Mouse (Mus musculus) A20 (cell line): ENCODE data around the gene Pea15a.
A peak's percentile ranks its signal among the peaks of the same experiment; 100 is the strongest.

Source experiments
- DNase-seq: peaks from one replicate; pipeline ENCODE4 v3.0.0-alpha.2; 2011; ENCODE audit warnings: low read depth, low spot score

Gene Pea15a

DNA sequence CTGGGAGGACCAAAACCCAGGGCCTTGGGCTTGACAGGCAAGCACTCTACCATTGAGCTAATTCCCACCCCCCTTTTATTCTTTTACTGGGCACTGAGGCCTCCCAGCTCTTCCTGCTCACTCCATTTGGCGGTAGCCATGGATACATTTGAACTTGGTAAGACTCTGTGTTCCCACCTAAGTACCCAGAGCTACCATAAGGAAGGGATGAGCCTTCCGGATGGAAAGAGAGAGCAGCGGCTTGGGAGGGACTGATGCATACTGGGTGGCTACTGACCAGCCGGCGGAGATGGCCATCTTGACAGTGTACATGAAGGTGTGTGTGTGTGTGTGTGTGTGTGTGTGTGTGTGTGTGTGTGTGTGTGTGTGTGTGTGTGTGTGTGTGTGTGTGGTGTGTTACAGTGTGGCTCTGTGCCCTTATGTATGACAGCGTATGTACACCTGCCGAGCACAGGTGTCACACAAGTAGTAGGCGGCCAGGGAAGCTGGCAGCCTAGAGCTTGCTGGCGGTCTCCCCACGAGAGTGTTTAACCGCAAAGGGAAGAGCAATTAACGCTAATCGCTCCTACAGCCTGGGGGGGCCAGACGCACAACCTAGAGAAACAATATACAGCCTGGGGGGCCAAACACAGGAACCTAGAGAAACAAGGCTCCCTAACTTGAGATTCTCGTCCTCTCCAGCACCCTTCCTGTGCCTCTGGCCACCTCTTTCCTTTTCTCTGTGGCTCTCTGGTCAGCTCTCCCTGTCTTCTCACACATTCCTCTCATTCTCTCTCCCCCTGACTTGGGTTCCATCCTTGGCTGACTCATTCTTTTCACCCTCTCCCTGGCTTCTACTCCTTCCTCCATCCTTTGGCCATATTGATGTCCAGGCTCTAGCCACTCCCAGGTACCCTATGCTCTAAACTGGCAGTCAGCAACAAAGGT lies 1.5 kb downstream of the Pea15a start:
- DNase-seq: no peak

DNA sequence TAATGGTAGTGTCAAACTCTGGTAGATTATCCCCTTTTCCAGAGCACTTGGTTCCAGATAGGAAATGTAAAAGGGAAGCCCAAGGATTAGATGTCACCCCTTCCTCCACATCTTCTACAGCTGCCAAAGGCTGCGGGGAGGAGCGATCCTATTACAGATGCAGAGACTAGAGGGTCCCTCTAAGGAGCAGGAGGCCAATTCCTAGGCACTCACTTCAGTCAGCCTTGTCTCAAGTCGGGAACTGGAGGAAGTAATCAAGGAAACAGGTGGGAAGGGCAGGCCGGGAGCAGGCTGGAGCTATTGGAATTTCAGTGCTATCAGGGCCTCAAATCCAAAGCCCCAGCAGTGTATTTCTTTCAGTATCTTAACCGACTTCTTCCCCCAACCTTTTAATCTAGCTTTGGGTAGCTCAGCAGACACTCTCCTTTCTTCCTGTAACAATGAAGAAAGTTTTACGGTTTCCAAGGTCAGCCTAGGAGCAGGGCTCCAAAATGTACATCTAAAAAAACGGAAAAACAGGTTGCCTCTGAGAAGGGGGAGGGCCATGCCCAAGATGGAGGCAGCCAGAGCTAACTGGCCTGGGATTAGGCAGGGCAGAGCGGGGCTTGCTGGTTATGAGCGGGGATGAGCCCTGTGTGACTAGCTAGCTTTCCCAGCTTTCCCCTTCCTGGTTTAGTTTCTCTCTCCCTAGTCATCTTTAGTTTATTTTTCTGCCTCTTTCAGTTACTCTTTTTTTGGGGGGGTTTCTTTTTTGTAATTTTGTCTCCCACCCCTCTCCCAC lies 2.4 kb downstream of the Pea15a start:
- no peak for DNase-seq

DNA sequence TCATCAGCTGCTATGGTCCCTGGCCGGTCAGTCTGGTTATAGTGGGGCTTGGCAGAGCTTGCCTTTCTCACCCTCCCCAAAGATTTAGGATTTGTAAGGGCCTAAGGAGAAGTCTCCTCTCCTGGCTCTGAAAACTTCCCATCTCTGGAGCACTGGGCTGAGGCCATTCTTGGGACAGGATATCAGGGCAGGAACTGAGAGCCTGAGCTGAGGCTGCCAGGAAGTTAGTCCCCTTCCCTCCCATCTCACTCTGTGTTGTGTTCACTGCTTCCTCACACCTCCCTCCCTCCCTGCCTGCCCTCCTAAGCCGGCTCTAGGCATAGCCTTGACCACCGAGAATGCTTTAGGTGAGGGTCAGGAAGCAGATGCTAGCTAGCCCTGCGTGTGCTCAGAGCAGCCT lies 3.0 kb downstream of the Pea15a start:
- no peak for DNase-seq

DNA sequence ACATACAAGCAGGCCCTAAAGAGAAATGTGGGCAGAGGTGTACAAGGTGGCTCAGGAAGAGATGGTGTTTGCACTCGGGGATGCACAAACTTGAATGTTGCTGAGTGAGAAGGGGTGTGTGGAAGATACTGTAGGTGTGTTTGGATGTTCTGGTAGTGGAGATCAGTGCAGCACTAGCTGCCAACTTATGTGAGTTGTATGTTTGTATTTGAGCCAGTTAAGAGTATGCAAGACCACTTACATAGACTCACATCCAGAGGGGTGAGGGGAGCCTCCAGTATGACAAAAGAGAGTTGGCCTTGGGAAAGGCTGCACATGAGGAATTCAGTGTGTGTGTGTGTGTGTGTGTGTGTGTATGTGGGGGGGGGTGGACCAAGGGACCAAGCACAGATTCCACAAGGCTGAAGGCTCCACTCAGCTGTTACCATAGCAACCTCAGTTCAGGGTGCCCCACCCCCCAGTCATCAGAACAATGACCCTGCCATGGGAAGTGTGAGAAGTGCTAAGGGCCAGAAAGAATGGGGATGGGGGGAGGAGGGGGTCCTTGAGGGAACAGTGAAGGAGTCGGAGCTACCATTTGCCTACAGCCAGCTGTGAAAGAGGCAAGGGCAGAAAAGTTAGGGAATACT lies 3.6 kb downstream of the Pea15a start:
- DNase-seq: no peak

DNA sequence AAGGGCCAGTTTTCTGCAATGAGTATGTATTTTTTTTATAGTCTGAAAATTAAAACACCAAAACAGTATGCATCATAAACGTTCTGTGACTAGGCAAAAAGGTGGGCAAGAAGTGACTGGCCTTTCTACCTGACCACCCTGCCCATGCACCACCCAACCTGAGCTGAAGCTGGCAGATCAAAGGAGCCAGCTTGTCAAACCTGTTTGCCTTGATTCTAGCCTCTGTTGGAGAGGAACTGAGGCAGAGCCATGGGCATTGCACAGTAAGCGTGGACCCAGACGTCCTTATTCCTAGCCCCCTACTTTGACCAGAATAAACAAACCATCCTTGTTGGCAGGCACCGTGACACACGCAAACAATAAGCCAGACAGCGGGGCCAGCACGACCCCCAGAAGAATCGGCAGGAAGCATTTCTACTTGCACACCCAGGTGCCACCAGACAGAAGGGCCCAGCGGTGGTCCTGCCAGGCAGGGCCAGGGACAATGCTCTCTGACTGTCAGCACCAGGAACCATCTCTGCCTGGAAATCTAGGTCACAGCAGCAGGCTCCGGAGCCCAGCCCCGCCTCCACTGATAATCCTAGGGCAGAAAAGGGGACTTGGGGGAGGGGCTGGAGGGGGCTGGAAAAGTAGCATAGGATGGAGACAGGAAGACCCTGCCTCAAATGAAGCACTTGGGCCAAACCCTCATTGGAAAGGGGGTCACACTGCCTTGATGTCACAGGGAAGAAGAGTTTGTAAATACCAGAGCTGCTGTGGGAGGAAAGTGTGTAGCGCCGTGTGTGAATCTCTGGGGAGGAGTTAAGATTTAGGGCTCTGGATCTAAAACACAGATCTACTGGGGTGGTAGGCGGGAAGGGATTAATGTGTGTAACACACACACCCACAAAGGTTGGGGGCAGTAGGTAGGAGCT lies 4.4 kb downstream of the Pea15a start:
- no peak for DNase-seq

DNA sequence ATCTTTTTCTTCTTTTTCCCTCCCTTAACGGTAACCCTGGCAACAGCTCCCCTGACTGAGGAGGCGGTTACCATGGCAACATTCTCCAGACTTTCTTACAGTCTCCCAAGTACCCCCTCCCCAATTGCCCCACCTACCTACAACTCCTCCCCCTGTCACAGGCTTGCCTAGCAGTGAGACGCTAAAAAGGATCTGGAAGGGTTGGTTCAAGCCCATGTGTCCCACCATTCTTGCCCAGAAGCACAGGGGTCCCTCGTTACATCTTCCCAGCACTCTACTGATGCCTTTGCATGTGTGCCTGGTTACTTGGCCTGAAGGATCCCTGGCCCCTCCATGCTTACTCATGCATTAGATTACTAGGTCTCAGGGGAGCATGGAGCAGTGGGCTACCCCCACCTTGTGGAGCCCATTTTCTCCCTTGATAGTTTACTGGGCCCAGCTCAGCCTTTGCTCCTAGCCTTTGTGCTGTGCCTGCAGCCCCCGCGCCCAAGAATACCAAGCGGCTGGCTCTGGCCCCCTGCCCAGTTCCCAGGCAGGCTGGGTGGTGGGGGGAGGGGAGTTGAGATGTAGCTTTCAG lies 5.6 kb downstream of the Pea15a start:
- no peak for DNase-seq

DNA sequence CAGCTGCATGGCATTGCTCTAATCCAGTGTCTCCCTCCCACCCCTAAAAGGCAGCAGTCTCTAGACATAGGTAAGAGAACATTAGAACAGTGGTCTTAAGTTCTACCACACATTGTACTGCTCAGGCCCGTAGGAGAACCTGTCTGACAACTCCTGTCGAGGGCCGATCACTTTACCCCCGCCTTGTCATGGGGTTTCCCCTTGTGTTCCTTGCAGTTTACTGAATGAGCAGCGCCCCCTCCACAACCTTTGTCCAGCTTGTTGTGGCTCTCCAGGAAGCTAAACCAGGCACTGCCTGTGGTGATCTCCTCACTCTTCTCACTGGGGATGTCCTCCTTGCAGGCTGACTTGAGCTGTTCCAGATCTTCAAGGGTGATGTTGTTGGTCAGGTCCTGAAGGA lies 6.4 kb downstream of the Pea15a start:
- no peak for DNase-seq

DNA sequence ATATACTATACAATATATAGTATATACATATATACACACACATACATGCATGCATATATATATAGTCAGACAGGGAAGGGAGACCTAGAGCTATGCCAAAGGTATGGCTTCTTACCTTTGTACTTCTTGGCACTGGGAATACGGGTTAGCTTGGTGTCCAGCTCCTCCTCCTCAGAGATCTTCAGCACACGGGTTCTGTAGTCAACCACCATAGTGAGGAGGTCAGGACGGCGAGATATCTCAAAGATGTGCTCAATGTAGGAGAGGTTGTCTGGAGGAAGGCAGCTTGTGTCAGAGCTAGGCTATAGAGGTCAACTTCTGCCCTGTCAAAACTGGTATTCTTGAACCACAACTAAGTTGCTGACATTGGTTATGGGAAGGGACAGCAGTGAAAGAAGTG lies 7.6 kb downstream of the Pea15a start:
- no peak for DNase-seq

DNA sequence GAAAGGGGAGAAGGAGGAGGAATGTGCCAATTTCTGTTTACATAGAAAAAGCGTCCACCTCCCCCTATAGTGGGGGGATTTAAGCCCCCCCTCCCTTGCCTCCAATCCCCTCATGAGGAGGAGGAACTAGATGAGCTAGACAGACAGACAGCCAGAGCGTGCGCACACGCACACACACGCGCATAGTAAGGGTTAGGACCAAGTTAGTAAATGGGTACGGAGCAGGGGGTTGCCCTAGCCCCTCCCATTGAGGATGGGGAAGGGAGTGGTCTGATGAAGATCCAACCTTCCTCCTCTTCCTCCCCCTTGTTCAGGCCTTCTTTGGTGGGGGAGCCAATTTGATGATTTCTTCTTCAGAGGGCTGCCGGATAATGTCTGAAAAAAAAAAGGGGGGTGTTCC lies 8.3 kb downstream of the Pea15a start:
- DNase-seq: no peak

DNA sequence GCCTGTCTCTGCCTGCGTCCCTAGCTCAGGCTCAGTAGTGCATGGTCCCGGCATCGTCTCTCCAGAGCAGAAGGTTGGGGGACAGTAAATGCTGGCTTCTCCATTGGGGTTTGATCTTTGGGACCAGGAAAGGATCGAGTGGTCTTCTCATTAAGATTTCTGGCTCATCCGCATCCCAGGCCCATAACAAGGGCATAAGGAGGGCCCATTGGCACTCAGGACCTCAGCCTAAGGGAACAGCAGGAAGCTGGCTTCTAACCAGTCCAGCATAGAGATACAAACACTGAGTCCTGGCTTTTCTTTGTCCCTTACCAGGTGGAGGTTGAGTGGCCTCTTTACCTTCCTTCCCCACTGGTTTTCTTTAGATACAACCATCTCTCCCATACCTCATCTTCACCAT lies 8.8 kb downstream of the Pea15a start:
- no peak for DNase-seq

DNA sequence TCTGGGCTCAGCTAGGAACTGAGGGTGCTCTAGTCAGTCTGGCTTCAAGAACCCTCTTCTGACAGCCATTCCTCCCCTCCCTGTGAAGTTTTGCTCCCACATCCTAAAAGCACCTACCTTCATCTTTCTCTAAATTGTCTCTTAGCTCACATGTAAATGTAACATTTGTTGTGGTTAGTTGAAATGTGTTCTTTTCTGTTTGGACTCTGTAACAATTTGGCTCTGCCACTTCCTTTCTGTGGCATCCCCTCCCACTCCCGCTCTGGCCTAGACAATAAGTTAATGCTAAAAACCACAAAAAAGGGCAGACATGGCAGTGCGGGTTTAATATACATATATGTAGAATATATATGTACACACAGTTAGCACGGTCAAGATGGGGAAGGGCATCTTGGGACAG lies 9.5 kb downstream of the Pea15a start:
- no peak for DNase-seq

DNA sequence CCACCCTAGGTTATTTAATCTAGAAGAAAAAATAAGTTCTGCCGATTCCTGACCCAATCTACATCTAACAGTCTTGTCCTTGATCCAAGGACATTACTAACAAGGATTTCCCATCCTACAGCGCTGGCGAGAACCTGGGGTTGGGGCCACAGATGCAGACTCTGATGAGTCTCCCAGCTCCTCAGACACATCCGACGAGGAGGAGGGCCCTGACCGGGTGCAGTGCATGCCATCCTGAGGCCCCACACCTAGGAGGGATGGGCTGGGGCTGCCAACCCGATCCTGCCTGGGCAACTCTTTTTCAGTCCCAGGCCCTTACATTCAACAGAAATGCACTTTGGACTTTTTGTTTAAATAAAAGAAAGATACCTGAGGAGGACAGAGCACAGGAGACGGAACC lies 12.2 kb downstream of the Pea15a start:
- no peak for DNase-seq

DNA sequence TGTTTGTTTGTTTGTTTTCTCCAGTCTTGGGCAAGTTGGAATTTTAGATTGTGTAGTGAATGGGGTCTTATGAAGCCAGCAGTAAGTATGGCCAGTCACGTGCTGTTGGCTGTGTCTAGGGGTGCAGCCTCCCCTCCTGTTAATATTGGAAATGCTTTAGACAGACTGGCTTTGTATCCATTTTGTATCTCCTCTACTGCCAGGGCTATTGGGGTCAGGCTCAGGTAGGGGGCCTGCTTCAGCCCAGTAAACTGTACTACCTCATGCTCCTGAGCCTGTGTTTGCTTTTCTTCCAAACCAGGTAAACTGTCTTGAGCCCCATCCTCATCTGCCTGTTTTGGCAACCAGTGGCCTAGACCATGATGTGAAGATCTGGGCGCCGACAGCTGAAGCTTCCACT lies 14.4 kb downstream of the Pea15a start:
- DNase-seq: no peak

DNA sequence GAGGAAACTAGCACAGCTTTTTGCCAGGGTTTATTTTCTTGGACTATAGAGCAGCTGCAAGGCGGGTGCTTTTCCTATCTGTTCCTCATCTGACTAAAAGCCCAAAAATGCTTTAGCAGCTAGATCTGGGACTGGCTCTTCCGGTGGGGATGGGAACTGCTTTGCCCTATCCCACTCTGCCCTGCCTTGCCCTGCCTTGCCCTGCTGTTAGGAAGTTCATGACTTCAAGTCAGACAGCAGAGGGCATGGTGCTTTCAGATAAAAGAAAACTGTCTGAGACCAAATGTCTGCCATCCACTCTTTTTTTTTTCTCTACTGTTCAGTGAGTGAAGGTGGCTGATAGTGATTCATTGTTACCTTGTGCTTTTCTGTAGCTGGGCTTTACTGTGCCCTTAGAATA lies 15.0 kb downstream of the Pea15a start:
- DNase-seq: no peak

DNA sequence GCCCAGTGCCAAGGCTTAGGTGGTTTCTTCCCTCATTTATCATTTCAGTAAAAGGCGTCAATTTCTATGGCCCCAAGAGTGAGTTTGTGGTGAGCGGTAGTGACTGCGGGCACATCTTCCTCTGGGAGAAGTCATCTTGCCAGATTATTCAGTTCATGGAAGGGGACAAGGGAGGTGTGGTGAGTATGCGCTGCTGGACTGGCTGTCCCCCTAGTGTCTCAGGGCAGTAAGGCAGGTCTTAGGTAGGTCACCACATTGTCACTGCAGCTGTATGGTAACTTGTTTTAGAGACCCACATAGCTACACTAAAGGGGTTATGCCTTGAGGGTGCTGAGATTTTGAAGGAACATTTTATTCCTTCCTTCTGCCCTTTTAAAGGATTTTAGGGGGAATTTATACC lies 17.7 kb downstream of the Pea15a start:
- peak; percentile 26 for DNase-seq

DNA sequence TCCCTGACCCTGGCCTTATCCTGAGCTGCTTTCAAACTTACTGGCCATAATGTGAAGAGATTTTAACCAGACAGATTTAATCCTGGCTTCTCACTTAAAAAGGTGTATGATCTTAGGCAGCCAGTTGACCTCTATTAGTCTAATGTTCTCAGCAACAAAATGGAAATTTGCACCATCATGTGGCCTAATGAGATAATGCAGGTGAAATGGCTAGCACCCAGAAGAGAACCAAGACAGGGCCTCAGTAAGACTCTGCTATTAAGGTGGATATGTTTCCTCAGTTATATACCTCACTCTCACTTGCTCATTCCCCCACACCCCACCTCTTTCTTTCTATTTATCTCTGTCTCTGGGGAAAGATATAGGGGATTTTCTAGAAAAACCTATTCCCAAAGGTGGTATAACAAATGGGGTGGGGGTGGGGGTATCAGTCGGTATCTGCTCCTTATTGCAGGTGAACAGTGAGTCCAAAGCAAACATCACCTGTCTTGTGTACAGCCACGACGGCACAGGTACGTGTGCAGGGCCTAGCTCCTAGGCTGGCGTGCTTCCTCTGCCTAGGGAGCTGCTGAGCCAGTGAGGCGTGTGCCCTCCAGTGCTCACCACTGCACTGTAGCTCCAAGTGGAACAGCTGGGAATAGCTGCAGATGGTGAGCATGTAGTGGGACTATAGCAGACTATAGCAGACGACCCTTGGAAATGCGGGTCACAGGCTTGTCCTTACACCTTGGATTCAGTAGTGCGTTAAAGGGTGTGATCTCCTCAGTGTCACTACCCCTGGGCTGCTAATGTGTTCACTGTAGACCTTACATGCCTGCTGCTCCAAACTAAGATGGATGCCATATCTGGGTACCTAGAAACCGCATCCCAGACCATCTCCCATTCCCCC lies 20.0 kb downstream of the Pea15a start:
- DNase-seq: peak; percentile 37

DNA sequence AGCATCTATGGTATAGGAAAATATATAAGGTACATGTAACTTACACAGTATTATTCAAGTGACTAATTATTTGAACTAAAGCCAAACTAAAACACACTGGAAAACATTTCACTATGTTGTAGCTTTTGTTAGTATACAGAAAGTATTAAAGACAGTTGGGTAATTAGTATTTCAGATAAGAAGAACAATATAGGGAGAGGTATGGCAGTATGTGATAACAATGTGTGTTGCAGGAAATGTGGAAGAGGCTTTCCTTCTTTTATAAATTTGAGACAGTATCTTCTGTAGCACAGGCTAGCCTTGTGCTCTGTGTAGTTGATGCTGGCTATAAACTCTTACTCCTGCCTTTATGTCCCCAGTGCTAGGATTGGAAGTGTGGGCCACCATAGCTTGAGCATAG lies 22.7 kb downstream of the Pea15a start:
- no peak for DNase-seq

DNA sequence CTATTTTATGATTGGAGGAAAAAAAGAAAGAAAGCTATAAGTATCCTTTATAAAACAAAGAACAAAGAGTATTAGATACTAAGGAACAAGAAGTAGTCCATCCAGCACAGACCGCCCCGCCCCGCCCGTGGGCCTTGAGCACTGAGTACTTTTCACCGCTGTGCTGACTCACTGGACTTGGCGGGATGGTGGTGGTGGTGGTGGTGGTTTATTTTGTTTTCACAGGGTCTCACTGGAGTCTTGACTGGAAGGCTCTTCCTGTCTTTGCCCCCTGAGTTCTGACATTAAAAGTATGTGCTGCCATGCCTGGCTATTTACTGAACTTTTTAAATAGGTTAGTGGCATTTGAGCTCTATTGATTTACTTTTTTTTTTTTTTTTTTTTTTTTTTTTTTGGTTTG lies 23.5 kb downstream of the Pea15a start:
- DNase-seq: no peak

DNA sequence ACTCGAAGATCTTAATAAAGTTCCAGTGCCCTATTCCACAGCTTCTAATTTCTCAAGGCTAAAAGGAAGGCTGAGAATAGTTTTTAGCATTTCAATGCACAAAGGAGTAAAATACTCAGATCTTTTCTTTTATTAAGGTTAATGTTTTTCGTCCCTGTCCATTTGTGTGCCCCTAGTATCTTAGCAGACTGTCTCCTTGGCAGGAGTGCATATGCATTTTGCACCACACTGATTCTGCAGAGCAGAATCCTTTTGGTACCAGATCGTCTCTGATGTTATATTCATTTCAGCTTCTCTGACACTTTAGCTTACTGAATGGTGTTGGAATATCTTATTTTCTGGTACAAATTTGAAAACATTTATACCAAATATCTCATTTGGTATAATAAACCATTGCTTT lies 24.8 kb downstream of the Pea15a start:
- no peak for DNase-seq

DNA sequence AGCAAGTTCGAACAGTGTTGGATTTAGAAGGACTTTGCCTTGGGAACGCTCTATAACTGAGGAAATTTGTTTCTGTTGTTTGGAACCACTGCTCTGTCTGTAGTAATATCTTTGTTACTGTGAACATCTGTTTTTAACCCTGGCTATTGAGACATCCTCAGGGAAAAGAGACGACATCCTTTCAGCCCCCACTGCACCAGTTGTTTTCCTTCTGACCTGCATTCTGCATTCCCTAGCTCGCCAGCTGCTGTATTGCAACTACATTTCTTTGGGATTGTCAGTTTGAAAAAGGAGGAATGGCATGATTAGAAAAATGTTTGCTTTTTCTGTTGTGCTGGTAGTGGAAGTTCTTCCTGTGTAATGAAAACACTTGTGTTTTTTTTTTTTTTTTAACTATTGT lies 25.7 kb downstream of the Pea15a start:
- no peak for DNase-seq
